In the genomic region with DNA sequence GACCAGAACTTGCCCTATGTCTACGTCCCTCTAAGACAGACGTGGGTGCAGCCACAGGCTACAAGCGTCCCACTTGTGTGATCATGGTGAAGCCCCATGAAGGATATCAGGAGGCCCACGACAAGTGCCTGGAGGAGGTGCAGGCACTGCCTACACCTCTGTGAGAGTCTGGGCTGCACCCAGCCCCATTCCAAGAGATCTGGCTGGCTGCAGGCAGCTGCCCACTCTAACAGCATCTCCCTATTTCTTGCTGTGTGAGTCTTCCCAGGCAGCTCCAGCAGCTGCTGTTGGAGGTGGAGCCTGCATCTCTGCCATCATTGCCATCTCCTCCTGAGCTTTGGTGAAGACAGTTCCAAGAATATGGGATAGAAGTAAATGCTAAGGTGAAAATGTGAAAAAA, we compare ENCODE assay signal across 34 mouse cellular contexts. TPM values are rescaled to one million over a fixed set of nuclear protein-coding genes. Genes with fewer than 3 reads are reported as not detected.
DNase-seq lines count a peak whose midpoint lies in the region; ATAC-seq and TF ChIP-seq lines count a peak whose summit lies in the region.
"Had no signal": no experiment of that assay in that cellular context is flagged by ENCODE, and none has a peak within 500 bp of the region (broad histone marks: within the 10 kb centered on the region; RNA-seq: fewer than 3 reads in every experiment).

No protein-coding gene starts in this region.

- no peak overlapping the region for H3K27ac ChIP-seq in midbrain, postnatal 0 days (ENCODE audit: low read depth, low read length)
- H3K27ac ChIP-seq: forebrain, embryonic 12.5 days; heart, adult 2 months; hindbrain, embryonic 14.5 days; limb, embryonic 10.5 days; limb, embryonic 15.5 days; liver, embryonic 13.5 days; macrophage; neural tube, embryonic 15.5 days; stomach, postnatal 0 days had no signal

- no peak for TF ChIP-seq CTCF in midbrain, postnatal 0 days (IDR thresholded peaks at IDR 0.05)

- 87% methylated on average over 4 of the region's 4 CpGs for whole genome bisulfite sequencing in midbrain, postnatal 0 days

- H3K36me3 ChIP-seq in midbrain, postnatal 0 days (ENCODE audit: insufficient read depth, low read length): no peaks in the 10 kb centered on the region
- H3K36me3 ChIP-seq: forebrain, embryonic 12.5 days; heart, embryonic 12.5 days; limb, embryonic 10.5 days; limb, embryonic 15.5 days; liver, embryonic 13.5 days; neural tube, embryonic 15.5 days had no signal

- intact Hi-C loops in left cerebral cortex, postnatal 4 days (cut with DNase I): no loop called here

- H3K27me3 ChIP-seq in midbrain, postnatal 0 days (ENCODE audit: insufficient read depth, low read length): no peaks in the 10 kb centered on the region
- H3K27me3 ChIP-seq: forebrain, embryonic 12.5 days; heart, embryonic 12.5 days; limb, embryonic 15.5 days; liver, embryonic 13.5 days; neural tube, embryonic 15.5 days had no signal

- ATAC-seq in midbrain, postnatal 0 days (ENCODE audit: low FRiP score): no peak
- ATAC-seq: CD4-positive, CD25-positive, alpha-beta regulatory T cell, adult 4 months; forebrain, postnatal 0 days; inflammation-experienced regulatory T-cells, adult 6 months; lung, postnatal 0 days had no signal

- peak; percentile 21 for DNase-seq in left cerebral cortex, adult 11 months (ENCODE audit: low spot score)
- DNase-seq in left cerebral cortex, postnatal 4 days: no peak
- peak; percentile 80 for DNase-seq in brain, adult 2 months (ENCODE audit: low read depth, low spot score)
- DNase-seq in frontal cortex, postnatal 36 days (ENCODE audit: low spot score in 2 of 2): peak; percentile 54 to 65
- DNase-seq in right cerebral cortex, postnatal 36 days (ENCODE audit: low spot score in 2 of 2): peak; percentile 45 to 73
- no peak for DNase-seq in cerebellum, adult 8-10 months
- no peak for DNase-seq in midbrain, postnatal 0 days (ENCODE audit: low spot score)
- DNase-seq: adrenal gland, postnatal 14 days; cerebellum, adult 11-12 months; cerebellum, postnatal 10 days; forebrain, postnatal 0 days; heart, adult 2 months; heart, postnatal 4 days; kidney, adult 11 months; kidney, postnatal 14 days; liver, embryonic 13.5 days; lung, adult 18-20 months; midbrain, embryonic 14.5 days; retina, postnatal 1 day; thymus, adult 2 months; thymus, postnatal 36 days had no signal

- H3K4me1 ChIP-seq in midbrain, postnatal 0 days (ENCODE audit: insufficient read depth, low read length): no peaks in the 10 kb centered on the region
- H3K4me1 ChIP-seq: forebrain, embryonic 12.5 days; heart, embryonic 12.5 days; limb, embryonic 10.5 days; limb, embryonic 15.5 days; liver, embryonic 13.5 days; neural tube, embryonic 15.5 days had no signal

- H3K4me3 ChIP-seq in midbrain, postnatal 0 days (ENCODE audit: low read depth, low read length): no peak overlapping the region
- H3K4me3 ChIP-seq: erythroblast, embryonic 14.5 days; forebrain, embryonic 12.5 days; heart, adult 2 months; heart, embryonic 12.5 days; limb, embryonic 10.5 days; limb, embryonic 15.5 days; liver, embryonic 13.5 days; neural tube, embryonic 15.5 days had no signal

- H3K4me2 ChIP-seq in midbrain, postnatal 0 days (ENCODE audit: low read depth, low read length, poor library complexity, severe bottlenecking): no peak overlapping the region
- H3K4me2 ChIP-seq: forebrain, embryonic 12.5 days; heart, embryonic 12.5 days; hindbrain, embryonic 14.5 days; limb, embryonic 15.5 days; liver, embryonic 13.5 days; neural tube, embryonic 15.5 days had no signal

- no peaks in the 10 kb centered on the region for H3K9me3 ChIP-seq in midbrain, postnatal 0 days (ENCODE audit: low read length)
- H3K9me3 ChIP-seq: forebrain, embryonic 12.5 days; heart, embryonic 12.5 days; limb, embryonic 10.5 days; limb, embryonic 15.5 days; liver, embryonic 13.5 days; neural tube, embryonic 15.5 days had no signal

- no peak overlapping the region for H3K9ac ChIP-seq in midbrain, postnatal 0 days (replicated peaks; ENCODE audit: low read length, poor library complexity, severe bottlenecking)
- H3K9ac ChIP-seq: forebrain, embryonic 12.5 days; forebrain, postnatal 0 days; heart, embryonic 12.5 days; hindbrain, embryonic 14.5 days; limb, embryonic 15.5 days; liver, embryonic 13.5 days; neural tube, embryonic 15.5 days had no signal

RNA-seq across cellular contexts. Expression of gene Stox1, which starts 23.5 kb away (rescaled TPM):
- total RNA-seq in left cerebral cortex, postnatal 4 days (2021): 1 to 10 TPM; 5.4 to 5.6 TPM
- 6.7 TPM in 2 replicates for total RNA-seq in midbrain, postnatal 0 days (2014; rRNA removed)
- 6.2 and 6.3 TPM in 2 replicates for polyA plus RNA-seq in midbrain, postnatal 0 days (2015; fragmentation: Nextera tagmentation; extraction: Ambion mirVana)
- total RNA-seq: megakaryocyte-erythroid progenitor cell, adult 5-6 weeks had no signal
- polyA plus RNA-seq: erythroblast, embryonic 14.5 days; macrophage had no signal

RNA-seq across cellular contexts. Expression of gene Ddx50, which starts 51.4 kb away (rescaled TPM):
- total RNA-seq in left cerebral cortex, postnatal 4 days (2021): 10 to 100 TPM; 84.2 to 91.9 TPM
- 40.8 and 61.8 TPM in 2 replicates for total RNA-seq in midbrain, postnatal 0 days (2014; rRNA removed)
- 71.9 and 77.0 TPM in 2 replicates for polyA plus RNA-seq in midbrain, postnatal 0 days (2015; fragmentation: Nextera tagmentation; extraction: Ambion mirVana)

Comparison
In these comparisons a context has a peak if more than half of its experiments do, and no peak if none do; other contexts are left out.
1. DNase-seq: peak in left cerebral cortex, adult 11 months (single experiment), brain, adult 2 months (single experiment), frontal cortex, postnatal 36 days (2 of 2) and right cerebral cortex, postnatal 36 days (2 of 2); none in left cerebral cortex, postnatal 4 days (single experiment), cerebellum, adult 8-10 months (single experiment) and midbrain, postnatal 0 days (single experiment).